Mouse (Mus musculus) liver, adult 2 months (tissue): ENCODE data around the gene Fam192a. TPM values are rescaled to one million over a fixed set of nuclear protein-coding genes. Genes with fewer than 3 reads are reported as not detected.

Experiments
- DNase-seq: peaks from one replicate; pipeline ENCODE4 v3.0.0-alpha.2; 2011; ENCODE audit warnings: low read depth, low spot score; ENCODE audit errors: extremely low read depth
- H3K27ac ChIP-seq: fragments of 200-500 bp; replicated peaks from 2 replicates; pipeline ENCODE4 v1.5.1; 2012; ENCODE audit warnings: low read depth, mild to moderate bottlenecking, control low read depth, inconsistent platforms, low read length; ENCODE audit not compliant: insufficient read depth
- H3K27me3 ChIP-seq: fragments of 200-500 bp; 2 replicates; pipeline ENCODE4 v1.6.1; 2012; ENCODE audit warnings: mild to moderate bottlenecking, moderate library complexity, low read length, inconsistent platforms; ENCODE audit not compliant: control insufficient read depth, insufficient read depth
- H3K36me3 ChIP-seq: fragments of 200-500 bp; 2 replicates; pipeline ENCODE4 v1.6.1; 2012; ENCODE audit warnings: low read length, inconsistent platforms; ENCODE audit not compliant: control insufficient read depth, insufficient read depth
- H3K4me1 ChIP-seq: fragments of 200-500 bp; 2 replicates; pipeline ENCODE4 v1.6.1; 2011; ENCODE audit warnings: low read length; ENCODE audit not compliant: control insufficient read depth, insufficient read depth
- H3K4me3 ChIP-seq: fragments of 200-500 bp; 2 replicates; pipeline ENCODE4 v1.5.1; 2011; ENCODE audit warnings: low read depth, mild to moderate bottlenecking, control low read depth, low read length, moderate library complexity; ENCODE audit not compliant: insufficient read depth
- H3K79me2 ChIP-seq: fragments of 200-500 bp; 2 replicates; pipeline ENCODE4 v1.6.1; 2012; ENCODE audit warnings: inconsistent platforms, mild to moderate bottlenecking, low read length, moderate library complexity; ENCODE audit not compliant: control insufficient read depth, insufficient read depth
- H3K9ac ChIP-seq: fragments of 200-500 bp; 2 replicates; pipeline ENCODE4 v1.6.1; 2012; ENCODE audit warnings: low read depth, mild to moderate bottlenecking, control low read depth, inconsistent platforms, low read length
- CTCF ChIP-seq: fragments of 200-500 bp; IDR thresholded peaks from 2 replicates; pipeline ENCODE4 v1.5.1; 2011; ENCODE audit warnings: low read depth, low read length, control low read depth
- POLR2A ChIP-seq: fragments of 200-500 bp; IDR thresholded peaks from 2 replicates; pipeline ENCODE4 v1.6.1; 2011; ENCODE audit warnings: low read length, control low read depth; ENCODE audit not compliant: insufficient read depth; ENCODE audit errors: extremely low read depth
- whole genome bisulfite sequencing: fragments of 180-500 bp; shearing (Covaris S2); methylation state at CpG from one replicate; pipeline ENCODE4 v1.1.7; 2018; 5-methylcytosine and 5-hydroxymethylcytosine counted together
- polyA plus RNA-seq: library from polyadenylated mRNA; depleted of rRNA; stranded (reverse); fragments of >200 nt; gene quantifications from 2 replicates; pipeline ENCODE4 v1.2.3, GENCODE M21; 2012
- total RNA-seq: library from RNA; depleted of rRNA; stranded (reverse); fragments of >200 nt; gene quantifications from 2 replicates; pipeline ENCODE4 v1.2.3, GENCODE M21; 2014

The Fam192a gene
- total and polyA plus RNA-seq, 2 experiments: 9.3 to 10.1 TPM

GRCm38 (mm10) chr8:94601034-94601606, 677 bp downstream of the Fam192a start:
- peak; percentile 13 for DNase-seq
- Histone ChIP-seq H3K4me3 (peak overlapping the region; percentile 89), H3K27ac (peak overlapping the region; percentile 77), H3K9ac (peak overlapping the region; percentile 85), H3K4me1 (peaks cover 8% of the 10 kb centered on the region; the same call in 1 of the 2 replicates), H3K36me3 (0 out of 2 replicates have a peak, but pooled peaks cover 2% of the 10 kb centered on the region), H3K79me2 (peaks cover 24% of the 10 kb centered on the region; the same call in 1 of the 2 replicates), H3K27me3 (no peaks in the 10 kb centered on the region)
- WGBS: under 1% methylated on average over 51 of the region's 51 CpGs
- TF ChIP-seq POLR2A (no peak), CTCF (no peak)

GRCm38 (mm10) chr8:94600478-94600877, 1.3 kb downstream of the Fam192a start:
- peaks cover 27% of the 10 kb centered on the region; the same call in 1 of the 2 replicates for H3K79me2 ChIP-seq
- H3K4me3 ChIP-seq: peak overlapping the region; percentile 89
- no peaks in the 10 kb centered on the region for H3K27me3 ChIP-seq
- DNase-seq: peak; percentile 11
- H3K4me1 ChIP-seq: peaks cover 8% of the 10 kb centered on the region; the same call in 1 of the 2 replicates
- peak overlapping the region; percentile 85 for H3K9ac ChIP-seq
- H3K27ac ChIP-seq: no peak overlapping the region; the same call in 1 of the 2 replicates
- TF ChIP-seq POLR2A (no peak), CTCF (no peak)
- H3K36me3 ChIP-seq: 0 out of 2 replicates have a peak, but pooled peaks cover 2% of the 10 kb centered on the region
- 12% methylated on average over 5 of the region's 5 CpGs for WGBS

GRCm38 (mm10) chr8:94594211-94594610, 7.6 kb downstream of the Fam192a start:
- WGBS: 49% methylated on average over 1 of the region's 1 CpGs
- Histone ChIP-seq H3K4me1 (no peaks in the 10 kb centered on the region; the same call in 1 of the 2 replicates), H3K36me3 (peaks cover 3% of the 10 kb centered on the region; the same call in 1 of the 2 replicates), H3K79me2 (peaks cover 29% of the 10 kb centered on the region), H3K9ac (no peak overlapping the region), H3K27me3 (no peaks in the 10 kb centered on the region), H3K27ac (no peak overlapping the region), H3K4me3 (no peak overlapping the region)
- TF ChIP-seq CTCF (peak; percentile 40; the same call in 1 of the 2 replicates), POLR2A (no peak)
- peak; percentile 29 for DNase-seq

- H3K79me2 ChIP-seq: peaks cover 26% of the 10 kb centered on the region
- peaks cover 17% of the 10 kb centered on the region; the same call in 1 of the 2 replicates for H3K36me3 ChIP-seq
- TF ChIP-seq CTCF (no peak), POLR2A (no peak)
- WGBS: 82% methylated on average over 4 of the region's 4 CpGs
- H3K4me1 ChIP-seq: no peaks in the 10 kb centered on the region; the same call in 1 of the 2 replicates
- H3K4me3 ChIP-seq: no peak overlapping the region
- no peak for DNase-seq
- H3K27ac ChIP-seq: no peak overlapping the region
- no peaks in the 10 kb centered on the region for H3K27me3 ChIP-seq
- no peak overlapping the region for H3K9ac ChIP-seq
These were observed 10.1 kb downstream of the Fam192a start for GRCm38 (mm10) chr8:94591691-94592090.

GRCm38 (mm10) chr8:94584238-94584817, 17.5 kb downstream of the Fam192a start:
- WGBS: 76% methylated on average over 4 of the region's 4 CpGs
- TF ChIP-seq CTCF (0 out of 2 replicates have a peak, but pooled peaks have one; percentile 28), POLR2A (no peak)
- no peak overlapping the region for H3K4me3 ChIP-seq
- H3K36me3 ChIP-seq: peaks cover 44% of the 10 kb centered on the region
- no peaks in the 10 kb centered on the region for H3K27me3 ChIP-seq
- no peaks in the 10 kb centered on the region for H3K4me1 ChIP-seq
- 0 out of 2 replicates have a peak, but pooled peaks cover 3% of the 10 kb centered on the region for H3K79me2 ChIP-seq
- no peak overlapping the region for H3K27ac ChIP-seq
- H3K9ac ChIP-seq: no peak overlapping the region
- peak; percentile 19 for DNase-seq
